Mouse (Mus musculus) small intestine, adult 2 months (tissue): ENCODE measurements around the gene Inca1.

ENCODE experiments used
- CTCF ChIP-seq: fragments of 200-500 bp; IDR thresholded peaks from 2 replicates; pipeline ENCODE4 v1.5.1; 2012; ENCODE audit warnings: low read depth, mild to moderate bottlenecking, control low read depth, inconsistent platforms, low read length, moderate library complexity, mixed read lengths; ENCODE audit not compliant: insufficient replicate concordance, insufficient read length; ENCODE audit errors: extremely low read depth
- POLR2A ChIP-seq: fragments of 200-500 bp; IDR thresholded peaks from 2 replicates; pipeline ENCODE4 v1.6.1; 2012; ENCODE audit warnings: low read depth, mild to moderate bottlenecking, control low read depth, inconsistent platforms, low read length, moderate library complexity

GRCm38 (mm10) chr11:70727385-70727784, 27.4 kb upstream of the Inca1 start:
- TF ChIP-seq CTCF (no peak), POLR2A (no peak)
